Mouse (Mus musculus) left cerebral cortex, adult 11 months (tissue): Measurements from ENCODE around the gene Ube2c.

Experiments used
- DNase-seq: peaks from one replicate; pipeline ENCODE4 v3.0.0; 2022; ENCODE audit warnings: low spot score

Gene Ube2c

GRCm38 (mm10) chr2:164823181-164823585, 53.5 kb downstream of the Ube2c start:
- no peak for DNase-seq

- no peak for DNase-seq
Measured at GRCm38 (mm10) chr2:164823969-164824368, 54.3 kb downstream of the Ube2c start.

GRCm38 (mm10) chr2:164825521-164825920, 55.8 kb downstream of the Ube2c start:
- DNase-seq: no peak

GRCm38 (mm10) chr2:164827146-164827850, 57.6 kb downstream of the Ube2c start:
- no peak for DNase-seq
